Mouse (Mus musculus) MEL (cell line): ENCODE data around the gene Kif24.

Experiments used
- CHD2 ChIP-seq: IDR thresholded peaks from 2 replicates; pipeline ENCODE4 v1.6.1; 2011; ENCODE audit warnings: low read length, improper control_type of control experiment
- CTCF ChIP-seq, 3 experiments: IDR thresholded peaks in 2 of 3; conservative IDR thresholded peaks in 1 of 3; 2 replicates each; pipeline ENCODE4 v1.5.1; 2011 to 2012; ENCODE audit warnings: low read length in 3 of 3, low read depth in 2 of 3, mild to moderate bottlenecking in 2 of 3, improper control_type of control experiment in 1 of 3, inconsistent platforms in 1 of 3, mixed read lengths in 1 of 3, moderate library complexity in 1 of 3; ENCODE audit not compliant: control insufficient read depth in 1 of 3, insufficient read depth in 1 of 3, poor library complexity in 1 of 3, severe bottlenecking in 1 of 3
- GABPA ChIP-seq: IDR thresholded peaks from 2 replicates; pipeline ENCODE4 v1.6.1; 2012; ENCODE audit warnings: low read depth, mild to moderate bottlenecking, inconsistent platforms, low read length, improper control_type of control experiment, moderate library complexity
- GATA1 ChIP-seq: IDR thresholded peaks from 2 replicates; pipeline ENCODE4 v1.6.1; 2011; ENCODE audit warnings: low read depth, low read length, improper control_type of control experiment
- HCFC1 ChIP-seq: IDR thresholded peaks from 2 replicates; pipeline ENCODE4 v1.6.1; 2012; ENCODE audit warnings: low read depth, mild to moderate bottlenecking, inconsistent platforms, low read length, improper control_type of control experiment, moderate library complexity
- KAT2A ChIP-seq: conservative IDR thresholded peaks from 2 replicates; pipeline ENCODE4 v1.6.1; 2012; ENCODE audit warnings: low read depth, low read length, improper control_type of control experiment, inconsistent platforms
- MAZ ChIP-seq: IDR thresholded peaks from 2 replicates; pipeline ENCODE4 v1.6.1; 2012; ENCODE audit warnings: low read depth, mild to moderate bottlenecking, inconsistent platforms, low read length, improper control_type of control experiment
- MEF2A ChIP-seq: IDR thresholded peaks from 2 replicates; pipeline ENCODE4 v1.6.1; 2014; ENCODE audit warnings: low read depth, mild to moderate bottlenecking, inconsistent platforms, low read length, improper control_type of control experiment; ENCODE audit not compliant: poor library complexity, insufficient replicate concordance, severe bottlenecking; ENCODE audit errors: extremely low read depth
- SMC3 ChIP-seq: IDR thresholded peaks from 2 replicates; pipeline ENCODE4 v1.6.1; 2011; ENCODE audit warnings: low read depth, low read length, improper control_type of control experiment
- ZMIZ1 ChIP-seq: IDR thresholded peaks from 2 replicates; pipeline ENCODE4 v1.6.1; 2012; ENCODE audit warnings: low read depth, mild to moderate bottlenecking, inconsistent platforms, low read length, improper control_type of control experiment, moderate library complexity

DNA sequence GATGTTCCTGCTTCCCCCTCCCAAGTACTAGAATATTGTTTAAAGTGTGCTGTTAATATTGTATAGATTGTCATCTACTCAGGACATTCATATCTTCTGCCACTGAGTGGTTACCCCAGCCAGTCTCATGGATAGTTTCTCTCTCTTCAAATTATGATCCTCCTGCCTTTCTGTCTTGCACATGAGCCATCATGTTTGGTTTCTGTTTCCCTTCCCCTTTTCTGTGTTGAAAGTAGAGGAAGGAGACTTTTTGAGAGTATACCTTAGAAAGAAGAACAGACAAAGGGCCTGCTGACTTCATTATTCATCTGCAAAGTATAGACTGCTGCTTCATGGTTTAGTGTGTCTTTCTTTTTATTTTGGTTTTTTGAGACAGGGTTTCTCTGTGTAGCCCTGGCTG lies 87.1 kb downstream of the Kif24 start:
- TF ChIP-seq CTCF (IDR thresholded peaks at IDR 0.05 in 2 of 3, conservative IDR thresholded peaks at IDR 0.05 in 1 of 3; ENCODE audit: control insufficient read depth in 1 of 3, insufficient read depth in 1 of 3, low read depth in 2 of 3, low read length in 3 of 3, poor library complexity in 1 of 3, severe bottlenecking in 1 of 3), result no peak
- TF ChIP-seq HCFC1, result no peak
- TF ChIP-seq MAZ, result no peak
- TF ChIP-seq CHD2, result no peak
- TF ChIP-seq KAT2A, result no peak
- TF ChIP-seq ZMIZ1, result no peak
- TF ChIP-seq GATA1, result no peak
- TF ChIP-seq MEF2A, result no peak
- no peak for TF ChIP-seq GABPA
- TF ChIP-seq SMC3, result no peak
